Mouse (Mus musculus) skeletal muscle tissue, adult 2 months (tissue): ENCODE results near the gene Pkd1l1.

Source experiments
- DNase-seq: peaks from one replicate; pipeline ENCODE4 v3.0.0-alpha.2; 2012; ENCODE audit warnings: low read depth, low spot score

The Pkd1l1 gene

DNA sequence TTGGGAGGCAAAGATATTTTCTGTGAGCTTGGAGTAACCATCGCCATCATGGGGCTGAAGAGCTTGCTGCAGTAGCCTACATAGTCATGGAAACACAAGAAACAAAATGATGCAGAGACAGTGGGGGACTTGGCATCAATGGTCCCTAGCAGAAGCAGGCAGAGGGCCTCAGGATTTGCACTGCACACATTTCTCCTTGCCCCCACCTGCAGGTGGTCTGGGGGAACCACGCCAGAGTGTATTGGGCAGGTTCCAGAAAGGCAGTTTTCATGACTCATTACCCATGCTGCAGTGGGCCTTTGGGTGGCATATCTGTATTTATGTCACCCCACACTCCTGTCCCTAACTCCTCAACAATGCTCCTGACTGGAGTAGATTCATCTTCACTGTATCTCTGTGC, 30.6 kb downstream of the Pkd1l1 start:
- DNase-seq = no peak

DNA sequence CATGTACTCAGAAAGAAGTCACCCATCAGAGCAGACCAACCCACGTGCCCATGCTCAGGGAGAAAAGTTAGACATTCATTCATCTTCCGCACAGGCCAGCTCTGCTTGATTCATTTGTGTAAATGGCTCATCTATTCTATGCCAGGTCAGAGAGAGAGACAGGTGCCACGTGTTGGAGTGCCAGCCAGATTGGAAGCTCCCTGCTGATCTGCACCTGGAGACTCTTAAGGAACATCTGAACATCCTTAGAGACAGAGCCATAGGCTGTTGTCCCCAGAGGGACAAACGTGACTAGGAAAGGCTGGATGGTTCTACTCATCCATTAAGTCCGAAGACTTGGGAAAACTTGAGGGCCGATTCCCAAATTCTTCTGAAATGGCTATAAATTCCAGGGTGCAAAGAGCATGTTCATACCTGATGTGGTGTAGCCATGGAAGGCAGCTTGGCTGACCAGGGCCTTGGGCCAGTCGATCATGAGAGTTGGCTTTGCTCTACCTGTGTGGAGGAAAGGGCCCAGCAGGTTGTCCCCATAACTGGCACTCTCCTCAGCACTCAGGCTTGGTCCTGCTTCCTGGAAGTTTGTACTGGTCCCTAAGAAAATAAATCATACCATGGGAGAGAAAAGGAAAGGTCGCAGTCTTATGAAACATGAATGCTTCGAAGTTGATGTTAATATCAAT, 36.5 kb downstream of the Pkd1l1 start:
- no peak for DNase-seq

DNA sequence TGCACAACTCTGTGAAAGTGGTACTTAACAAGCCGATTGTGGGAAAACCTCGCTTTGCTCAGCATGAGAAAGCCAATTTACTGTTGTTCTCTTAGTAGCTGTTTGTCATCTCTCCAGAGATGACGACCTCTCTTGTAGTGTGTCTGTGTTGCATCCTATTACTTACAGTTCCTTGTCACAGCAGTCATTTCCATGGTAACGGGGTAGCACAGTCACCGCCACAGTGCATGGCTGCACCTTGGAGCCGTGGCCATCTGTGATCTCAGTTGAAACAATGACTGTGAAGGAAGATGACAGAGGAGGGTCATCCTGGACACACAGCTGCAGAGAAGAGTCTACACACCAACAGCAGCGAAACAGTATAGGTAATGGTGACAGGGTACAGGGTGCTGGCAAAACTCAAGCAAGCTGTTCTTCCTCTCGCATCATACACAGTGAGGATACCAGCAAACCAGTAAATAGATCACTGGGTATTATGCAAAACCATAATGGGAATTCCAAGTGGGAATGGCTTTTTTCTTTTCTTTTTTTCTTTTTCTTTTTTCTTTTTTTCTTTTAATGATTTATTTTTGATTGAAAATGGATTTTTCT, 56.9 kb downstream of the Pkd1l1 start:
- no peak for DNase-seq

DNA sequence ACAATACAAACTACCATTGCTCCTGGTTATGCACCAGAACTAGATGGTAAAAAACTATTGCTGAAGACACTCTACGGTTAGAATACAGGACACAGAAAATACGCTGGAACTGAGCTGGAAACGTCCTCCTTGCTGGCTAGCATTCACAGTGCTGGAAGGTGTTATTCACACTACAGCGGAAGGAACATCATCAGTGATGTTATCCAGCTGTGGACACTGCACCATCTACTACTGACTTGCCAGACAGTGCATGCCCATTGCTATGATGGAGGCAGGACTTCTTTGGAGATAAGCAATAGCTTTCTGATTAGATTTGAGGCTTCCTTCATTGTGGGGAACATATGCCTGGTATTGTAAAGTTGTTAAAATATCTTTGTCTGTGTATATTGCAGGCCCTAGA, 90.3 kb downstream of the Pkd1l1 start:
- DNase-seq = no peak

DNA sequence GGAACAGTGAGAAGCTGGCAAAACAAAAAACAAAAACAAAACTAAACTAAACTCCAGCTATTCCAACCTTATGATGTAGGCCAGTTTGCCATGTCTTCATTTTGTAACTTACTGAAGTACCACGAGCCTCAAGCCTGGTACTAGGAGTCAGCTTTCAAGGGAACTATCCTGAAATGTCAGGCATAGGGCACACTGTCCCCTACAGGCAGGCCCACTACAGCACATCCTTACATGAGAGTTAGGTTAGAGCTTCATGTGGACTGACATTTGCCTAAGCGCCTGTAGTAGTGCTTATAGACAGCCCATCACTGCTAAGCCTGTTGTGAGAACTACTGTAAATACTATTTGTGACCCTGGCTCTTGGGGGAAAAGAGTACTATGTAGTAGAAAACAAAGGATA, 91.5 kb downstream of the Pkd1l1 start:
- no peak for DNase-seq

DNA sequence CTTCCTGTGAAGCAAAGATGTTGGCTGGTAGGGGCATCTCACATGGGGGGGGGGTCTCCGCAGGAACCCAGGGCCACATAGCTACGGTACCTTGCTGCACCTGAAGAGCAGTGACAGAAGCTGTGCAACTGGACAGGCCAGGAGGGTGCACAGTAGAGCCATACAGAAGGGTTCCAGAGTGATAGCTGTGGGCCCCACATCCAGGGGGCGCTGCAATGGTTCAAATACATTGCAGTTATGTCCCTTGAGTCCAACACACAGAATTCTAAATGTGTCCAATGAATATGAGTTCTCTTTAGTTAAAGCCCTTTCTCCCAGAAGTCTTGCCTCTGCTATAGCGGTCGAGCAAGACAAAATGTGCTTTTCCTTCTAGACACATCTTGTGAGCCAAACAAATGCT, 103.0 kb downstream of the Pkd1l1 start:
- DNase-seq = no peak

DNA sequence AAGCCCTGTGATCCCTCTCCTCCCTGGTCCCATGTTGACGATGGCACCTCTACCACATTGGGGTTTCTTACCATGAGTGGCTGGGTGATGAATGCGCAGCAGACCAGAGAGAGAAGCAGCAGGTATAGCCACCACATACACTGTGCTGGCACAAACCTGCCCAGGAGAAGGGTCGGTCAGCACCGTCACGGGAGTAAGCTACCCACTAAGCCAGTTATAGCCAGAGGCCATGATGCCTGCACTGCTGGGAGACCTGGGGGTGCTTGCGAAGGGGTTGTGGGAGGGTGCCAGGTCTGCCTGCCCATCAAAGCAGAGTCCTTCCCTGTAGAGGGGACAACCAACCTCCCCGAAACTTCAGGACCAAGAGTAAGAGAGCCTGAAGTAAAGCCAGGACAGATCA, 107.0 kb downstream of the Pkd1l1 start:
- no peak for DNase-seq

DNA sequence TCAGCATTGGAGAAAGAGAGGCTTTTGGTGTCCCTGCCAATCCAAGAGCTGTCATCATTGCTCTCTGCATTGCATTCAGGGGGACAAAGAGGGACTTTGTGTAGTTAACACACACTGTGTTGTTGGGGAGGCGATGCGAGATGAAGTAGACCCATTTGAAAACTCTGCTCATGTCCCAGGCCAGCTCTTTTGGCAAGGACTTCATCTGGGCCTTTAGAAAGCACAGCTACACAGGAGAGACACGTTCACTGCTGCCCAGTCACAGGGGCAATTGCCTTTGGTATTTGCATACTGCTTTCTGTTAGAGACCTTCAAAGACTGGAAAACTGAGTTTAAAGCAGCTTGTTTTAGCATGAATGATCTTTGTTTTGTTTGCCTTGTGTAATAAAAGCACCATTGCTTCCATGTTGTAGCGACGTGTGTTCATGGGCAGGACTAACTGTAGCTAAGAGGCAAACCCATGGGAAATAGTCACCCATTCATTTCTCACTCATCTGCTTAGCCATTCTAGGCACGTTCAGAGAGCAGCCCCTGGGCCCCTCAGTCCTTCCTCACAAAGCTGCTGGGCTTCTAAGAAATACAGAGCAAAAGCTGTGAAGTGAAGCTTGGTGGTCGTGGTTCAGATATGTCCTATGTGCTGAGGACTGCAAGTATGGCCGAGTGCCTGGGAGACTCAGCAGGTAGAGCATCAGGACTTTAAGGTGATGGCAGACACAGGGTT, 109.0 kb downstream of the Pkd1l1 start:
- no peak for DNase-seq

DNA sequence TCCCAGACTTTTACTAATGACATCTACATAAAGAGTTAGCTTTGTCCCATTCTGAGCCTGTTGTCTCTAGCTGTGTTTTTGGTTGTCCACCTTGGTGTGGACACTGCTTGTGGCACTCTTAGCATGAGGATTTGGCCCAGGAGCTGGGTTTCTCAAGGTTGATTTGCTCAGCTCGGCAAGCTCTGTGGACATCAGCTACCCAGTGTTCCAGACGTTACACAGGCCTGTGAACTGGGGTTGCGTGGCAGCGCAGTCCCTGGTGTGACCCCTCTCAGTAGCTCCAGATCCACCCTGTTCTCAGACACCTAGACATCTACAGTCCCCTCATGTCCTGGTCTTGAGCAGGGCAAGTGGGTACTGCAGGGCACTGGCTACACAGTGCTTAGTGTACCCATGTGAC, 110.6 kb downstream of the Pkd1l1 start:
- DNase-seq = no peak

DNA sequence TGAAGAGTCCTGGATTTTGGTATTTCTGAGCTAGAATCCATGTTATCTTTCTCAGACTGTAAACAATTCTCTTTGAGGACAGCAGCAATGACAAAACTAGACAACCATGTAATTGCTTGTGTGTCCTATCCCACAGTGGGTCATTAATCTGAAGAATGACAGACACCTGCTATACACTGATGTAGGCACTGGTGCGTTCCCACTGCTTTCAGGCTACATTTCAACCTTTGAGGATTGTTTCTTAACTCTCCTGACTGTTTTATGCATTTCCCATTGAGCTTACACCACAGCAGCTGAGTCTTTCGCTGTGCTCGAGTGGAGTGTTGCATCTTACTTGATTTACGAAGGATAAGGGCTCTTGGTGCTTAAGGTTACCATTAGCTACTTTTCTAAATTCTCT, 111.1 kb downstream of the Pkd1l1 start:
- DNase-seq = no peak

DNA sequence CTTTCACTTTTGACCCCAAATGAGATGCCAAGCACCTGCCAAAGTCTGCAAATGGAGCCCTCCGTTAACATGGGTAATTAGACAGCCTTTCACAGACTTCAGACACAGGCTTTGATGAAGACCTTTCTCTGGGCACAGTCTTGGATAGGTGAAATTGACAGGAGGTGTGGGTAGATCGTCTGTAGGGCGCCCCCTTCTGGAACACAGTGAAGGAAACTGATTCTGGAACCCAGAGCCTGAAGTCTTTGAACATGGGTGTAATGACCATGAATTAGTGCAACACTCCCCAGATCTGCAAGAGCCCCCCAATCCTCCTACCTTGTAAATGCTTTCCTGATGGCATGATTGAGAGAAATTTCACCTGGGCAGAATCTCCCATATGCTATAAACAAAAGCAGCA, 112.2 kb downstream of the Pkd1l1 start:
- DNase-seq = no peak

DNA sequence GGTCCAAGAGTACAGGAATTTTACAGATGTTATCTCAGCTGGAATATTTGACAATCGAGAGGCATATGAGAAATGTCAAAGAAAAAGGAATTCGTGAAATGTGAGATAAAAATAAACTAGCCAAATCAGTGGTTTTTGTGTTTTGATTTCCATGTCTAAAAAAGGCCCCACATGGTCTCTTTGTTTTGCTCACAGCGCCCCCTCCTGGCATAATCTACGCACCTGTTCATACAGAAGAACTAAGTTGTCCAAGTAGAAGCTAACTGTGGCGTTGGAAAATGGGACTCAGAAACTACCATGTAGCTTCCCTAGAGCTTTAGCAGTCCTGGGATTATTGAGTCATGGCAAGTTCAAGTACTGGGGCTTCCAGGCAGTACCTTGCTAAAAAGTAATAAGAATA, 113.2 kb downstream of the Pkd1l1 start:
- DNase-seq = peak; percentile 47

DNA sequence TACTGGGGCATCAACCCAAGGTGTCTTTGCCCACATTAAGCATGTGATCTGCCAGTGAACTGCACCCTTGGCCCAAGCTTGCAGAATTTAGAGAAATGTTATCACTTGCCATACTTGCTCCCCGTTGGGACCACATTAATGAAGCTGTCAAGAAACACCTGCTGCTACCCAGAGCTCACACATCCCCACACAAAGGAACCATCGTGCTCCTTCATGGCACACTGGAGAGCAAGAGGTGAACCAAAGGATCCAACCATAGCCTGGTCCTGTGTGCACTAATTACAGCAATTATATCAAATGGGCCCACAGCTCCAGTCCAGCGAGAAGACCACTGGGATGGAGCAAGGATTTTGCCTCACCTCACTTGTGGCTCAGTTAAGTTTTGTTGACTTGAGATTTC, 114.0 kb downstream of the Pkd1l1 start:
- DNase-seq = no peak

DNA sequence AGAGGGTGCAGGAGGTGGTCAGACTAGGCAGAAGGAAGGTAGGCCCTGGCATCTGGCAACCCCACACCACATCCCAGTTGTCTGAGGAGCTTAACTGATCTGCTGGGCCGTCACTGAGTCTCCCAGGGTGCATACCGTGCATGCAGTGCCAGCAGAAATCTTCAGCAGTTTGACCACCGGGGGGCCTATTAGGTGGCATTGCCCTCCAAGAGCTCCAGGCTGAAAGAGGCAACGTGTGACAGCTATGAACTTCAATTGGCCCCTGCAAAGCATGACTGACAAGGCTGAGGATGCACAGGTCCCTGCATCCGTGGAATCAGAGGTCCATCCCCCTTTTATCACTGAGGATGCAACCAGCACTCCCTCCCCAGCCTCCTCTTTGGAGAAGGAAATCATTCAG, 116.9 kb downstream of the Pkd1l1 start:
- no peak for DNase-seq

DNA sequence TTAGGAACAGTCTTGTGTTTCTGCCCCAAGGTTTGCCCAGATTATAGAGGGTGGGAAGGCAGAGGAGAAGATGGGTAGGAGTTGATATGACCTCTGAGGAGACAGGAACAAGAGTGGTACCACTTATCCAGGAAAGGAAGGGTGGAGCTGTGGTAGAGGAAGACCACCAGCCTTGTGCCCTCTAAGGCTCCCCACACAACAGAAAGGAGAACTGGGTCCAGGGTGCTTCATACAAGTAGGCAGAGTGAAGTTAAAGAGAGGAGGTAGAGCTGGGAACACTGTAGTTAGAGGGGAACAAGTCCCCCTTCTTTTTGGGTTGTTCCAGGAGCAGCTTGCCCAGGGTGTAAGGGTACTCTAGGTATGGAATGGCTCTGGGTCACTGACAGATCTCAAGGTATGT, 125.0 kb downstream of the Pkd1l1 start:
- no peak for DNase-seq

DNA sequence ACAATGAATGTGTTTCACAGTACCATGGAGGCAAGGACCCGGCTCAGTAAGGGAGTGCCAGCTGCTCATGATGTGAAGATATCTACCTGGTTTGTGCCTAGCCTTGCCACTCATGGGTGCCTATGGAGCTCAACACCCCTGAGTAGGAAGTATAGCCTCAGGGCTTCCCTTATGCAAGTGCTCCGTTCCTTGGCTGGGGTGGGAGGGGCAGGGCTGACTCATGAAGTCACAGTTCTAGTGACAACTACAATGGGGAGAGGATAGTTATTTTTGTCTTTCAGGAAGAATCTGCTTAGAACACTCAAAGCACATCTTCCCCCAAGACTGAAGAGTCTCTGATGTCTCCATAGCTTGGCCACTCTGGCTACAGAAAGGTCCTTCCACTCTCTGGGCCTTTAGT, 125.4 kb downstream of the Pkd1l1 start:
- no peak for DNase-seq

DNA sequence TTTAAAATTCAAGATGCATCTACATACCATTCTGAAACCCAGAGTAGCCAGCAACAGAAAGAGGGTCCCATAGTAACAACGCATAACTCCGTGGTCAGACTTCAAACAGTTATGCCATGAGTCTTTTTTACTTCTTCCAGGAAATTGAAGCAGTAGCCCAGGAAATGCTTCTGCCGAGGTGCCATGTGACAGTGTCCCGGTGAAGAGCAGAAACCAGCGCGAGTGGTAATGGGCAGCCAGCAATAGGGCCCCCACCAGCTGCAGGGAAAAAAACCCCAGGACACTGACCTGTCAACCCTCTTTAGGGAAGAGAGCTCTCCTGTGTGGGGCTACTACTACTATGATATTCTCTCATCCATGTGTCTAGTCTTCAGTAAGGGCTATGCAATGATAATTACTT, 136.9 kb downstream of the Pkd1l1 start:
- DNase-seq = no peak

DNA sequence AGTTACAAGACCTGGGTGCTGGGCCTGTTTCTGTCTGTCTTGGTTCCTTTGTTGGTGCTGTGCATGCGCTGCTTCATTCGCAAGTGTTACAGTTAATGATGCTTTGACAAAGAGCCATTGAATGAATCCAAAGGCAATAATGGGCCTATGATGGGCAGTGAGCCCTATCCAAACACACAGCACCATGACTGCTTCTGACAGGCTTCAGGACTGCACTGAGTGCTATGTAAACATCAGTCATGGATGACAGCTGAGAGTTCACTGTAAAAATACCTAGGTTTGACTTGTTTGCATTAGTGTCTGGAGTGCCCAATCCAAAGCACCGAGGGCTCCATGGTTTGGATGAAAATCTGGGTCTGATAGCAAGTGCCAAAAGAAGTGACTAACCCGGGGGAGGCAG, 138.9 kb downstream of the Pkd1l1 start:
- DNase-seq = no peak

DNA sequence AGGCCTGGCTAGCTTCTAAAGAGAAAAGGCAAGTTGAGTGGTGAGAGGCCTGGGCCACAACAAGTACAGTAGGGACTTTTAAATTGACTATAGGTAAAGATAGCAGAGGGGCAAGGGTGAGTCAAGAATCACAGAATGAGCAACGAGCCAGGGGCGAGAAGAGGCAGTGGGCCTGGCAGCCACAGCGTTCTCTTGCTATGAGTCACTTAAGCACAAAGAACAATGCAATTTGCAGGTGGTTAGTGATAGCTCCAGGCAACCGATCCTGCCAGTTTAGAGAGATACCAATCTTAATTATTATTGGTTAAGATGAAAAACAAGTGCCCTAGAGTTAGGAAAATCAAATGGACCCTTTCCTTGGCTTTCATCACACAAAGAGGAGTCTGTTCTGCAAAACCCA, 142.5 kb downstream of the Pkd1l1 start:
- no peak for DNase-seq

DNA sequence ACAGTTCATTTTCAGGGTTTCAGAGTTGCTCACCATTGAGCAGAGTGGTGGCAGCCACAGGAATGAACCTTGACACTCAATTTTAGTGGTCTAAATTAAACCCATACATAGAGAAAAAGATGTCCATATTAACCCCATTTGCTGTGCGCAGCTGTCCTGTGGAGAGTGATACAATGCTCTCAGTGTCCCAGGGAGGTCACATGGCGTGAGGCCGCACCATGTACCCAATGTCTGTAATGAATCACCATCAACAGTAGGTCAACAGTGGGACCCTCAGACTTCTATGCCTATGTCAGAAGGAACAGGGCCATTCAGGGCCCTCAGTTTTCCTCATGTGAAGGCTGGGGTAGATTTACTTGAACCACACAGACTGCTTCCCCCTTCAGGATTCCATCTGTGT, 143.5 kb downstream of the Pkd1l1 start:
- no peak for DNase-seq

DNA sequence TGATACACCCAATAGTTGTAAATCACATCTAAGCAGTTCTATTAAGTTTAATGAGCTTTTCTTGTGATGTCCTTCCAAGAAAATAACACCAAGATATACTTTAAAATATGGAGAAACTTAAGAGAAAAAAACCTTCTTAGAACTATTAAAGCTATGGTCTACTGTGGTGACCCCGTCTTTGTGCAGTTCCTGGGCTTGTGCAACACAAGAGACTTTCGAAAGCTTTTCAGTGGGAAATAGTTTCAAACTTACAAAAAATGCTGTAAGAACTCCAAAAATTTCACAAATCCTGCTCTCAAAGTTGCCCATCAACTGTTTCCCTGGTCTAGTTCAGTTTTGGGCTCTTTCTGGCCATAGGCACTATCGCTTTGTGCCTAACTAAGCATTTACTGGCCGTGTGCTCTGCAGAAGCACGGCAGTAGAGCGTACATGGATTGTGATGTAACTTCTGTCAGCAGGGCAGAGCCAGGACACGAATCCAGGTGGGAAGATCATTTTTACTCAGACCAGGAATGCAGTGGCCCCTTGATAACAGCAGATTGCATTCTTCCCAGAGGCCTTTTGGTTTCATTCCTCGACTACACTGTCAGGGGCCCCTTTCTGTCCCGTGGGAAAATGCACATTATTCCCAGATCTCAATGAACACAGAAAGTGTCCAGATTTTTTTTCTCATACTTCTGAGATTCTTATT, 144.1 kb downstream of the Pkd1l1 start:
- no peak for DNase-seq

DNA sequence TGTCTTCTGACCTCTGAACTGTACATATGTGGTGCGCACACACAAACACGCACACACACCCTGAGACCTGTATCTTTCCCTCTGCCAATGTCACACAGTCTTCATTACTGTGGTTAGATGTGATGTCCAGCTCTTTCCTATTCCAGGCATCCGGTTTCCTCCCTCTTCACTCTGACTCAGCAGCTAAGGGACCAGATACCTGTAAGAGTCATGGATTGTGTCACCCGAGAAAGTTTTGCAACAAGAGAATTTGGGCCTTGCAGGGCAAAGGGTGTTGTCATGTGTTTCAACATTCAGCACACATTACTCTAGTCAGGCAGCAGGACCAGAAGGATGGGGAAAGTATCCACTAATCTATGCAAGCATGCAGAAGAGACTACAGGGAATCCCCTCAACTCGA, 146.5 kb downstream of the Pkd1l1 start:
- DNase-seq = peak; percentile 7

DNA sequence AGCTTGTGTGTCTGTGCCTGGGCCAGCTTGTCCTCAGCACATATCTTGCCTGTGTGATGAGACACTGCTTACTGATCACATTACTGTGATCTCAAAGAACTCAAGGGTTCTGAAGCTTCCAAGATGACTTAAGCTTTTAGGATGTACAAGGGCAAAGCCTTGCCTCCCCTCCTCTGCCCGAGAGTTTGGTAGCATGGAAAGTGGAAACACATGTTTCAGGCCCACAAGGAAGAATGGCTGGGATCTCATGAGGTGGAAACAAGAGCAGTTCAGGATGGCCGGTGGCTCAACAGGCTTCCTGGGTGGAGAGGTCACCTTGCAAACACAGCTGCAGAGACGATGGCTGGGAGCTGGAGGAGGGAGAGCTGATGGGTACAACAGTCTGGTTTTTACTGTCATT, 147.0 kb downstream of the Pkd1l1 start:
- DNase-seq = no peak
